Mouse (Mus musculus) heart, embryonic 10.5 days (tissue): ENCODE measurements at regions not wholly inside any gene's neighbourhood (a gene's known extent, or its start where the extent isn't known, plus 50 kb on each side); places are given as distances from the start of the nearest gene placed in this dataset.

Experiments used
- DNase-seq: peaks from one replicate; pipeline ENCODE4 v3.0.0-alpha.2; 2017; ENCODE audit warnings: low spot score
- H3K27ac ChIP-seq: fragments of 300-500 bp; sonication (generic); 2 replicates; pipeline ENCODE4 v1.5.1; 2016; ENCODE audit warnings: mild to moderate bottlenecking
- H3K27me3 ChIP-seq: fragments of 300-500 bp; sonication (generic); 2 replicates; pipeline ENCODE4 v1.6.1; 2016; ENCODE audit warnings: mild to moderate bottlenecking; ENCODE audit not compliant: poor library complexity, insufficient read depth, severe bottlenecking
- H3K36me3 ChIP-seq: fragments of 300-500 bp; sonication (generic); 2 replicates; pipeline ENCODE4 v1.6.1; 2016; ENCODE audit warnings: mild to moderate bottlenecking, moderate library complexity
- H3K4me1 ChIP-seq: fragments of 300-500 bp; sonication (generic); 2 replicates; pipeline ENCODE4 v1.6.1; 2016; ENCODE audit warnings: mild to moderate bottlenecking
- H3K4me3 ChIP-seq: fragments of 300-500 bp; sonication (generic); 2 replicates; pipeline ENCODE4 v1.5.1; 2016; ENCODE audit warnings: mild to moderate bottlenecking, moderate library complexity
- H3K9me3 ChIP-seq: fragments of 300-500 bp; sonication (generic); 2 replicates; pipeline ENCODE4 v1.6.1; 2016; ENCODE audit warnings: mild to moderate bottlenecking, moderate library complexity
- WGBS: fragments of 180-500 bp; shearing (Covaris S2); methylation state at CpG from one replicate; pipeline ENCODE4 v1.1.7; 2016; 5-methylcytosine and 5-hydroxymethylcytosine counted together

DNA sequence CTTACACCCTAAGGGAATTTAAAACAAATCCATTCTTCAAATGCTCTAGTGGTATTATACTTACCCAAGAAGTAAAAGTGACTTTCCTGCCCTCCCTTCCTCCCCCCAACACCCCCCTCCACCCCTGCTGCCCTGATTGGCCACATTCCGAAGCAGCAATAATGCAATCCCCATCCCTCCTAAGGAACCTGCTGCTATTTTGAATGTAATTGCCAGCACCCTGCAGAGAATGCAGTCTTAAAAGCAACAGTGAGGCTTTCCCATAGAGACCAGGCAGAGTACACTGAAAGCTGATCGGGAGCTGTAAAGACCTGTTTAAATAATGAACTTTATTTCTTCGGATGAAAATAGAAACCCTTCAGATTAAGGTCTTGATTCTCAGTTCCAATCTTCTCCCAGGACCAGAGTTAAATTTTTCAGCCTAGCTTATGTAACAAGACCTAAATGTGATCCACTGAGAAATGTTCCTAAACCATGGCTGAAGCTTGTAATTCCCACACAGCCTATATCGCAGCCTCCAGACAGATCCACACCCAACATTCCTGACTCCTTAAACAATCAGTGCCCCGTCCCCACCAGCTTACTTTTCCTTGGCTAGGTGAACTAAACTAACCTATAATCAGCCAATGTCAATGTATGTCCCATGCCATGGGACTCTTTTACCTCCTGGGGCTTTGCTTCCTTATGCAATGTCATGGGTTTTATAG is 367.9 kb upstream of the Acvr2a start:
- no peaks in the 10 kb centered on the region for H3K27me3 ChIP-seq
- H3K36me3 ChIP-seq: no peaks in the 10 kb centered on the region
- H3K27ac ChIP-seq: no peak overlapping the region
- no peak for DNase-seq
- H3K4me1 ChIP-seq: peaks cover 11% of the 10 kb centered on the region
- no peaks in the 10 kb centered on the region for H3K9me3 ChIP-seq
- H3K4me3 ChIP-seq: no peak overlapping the region
- WGBS: 37% methylated on average over 5 of the region's 5 CpGs

DNA sequence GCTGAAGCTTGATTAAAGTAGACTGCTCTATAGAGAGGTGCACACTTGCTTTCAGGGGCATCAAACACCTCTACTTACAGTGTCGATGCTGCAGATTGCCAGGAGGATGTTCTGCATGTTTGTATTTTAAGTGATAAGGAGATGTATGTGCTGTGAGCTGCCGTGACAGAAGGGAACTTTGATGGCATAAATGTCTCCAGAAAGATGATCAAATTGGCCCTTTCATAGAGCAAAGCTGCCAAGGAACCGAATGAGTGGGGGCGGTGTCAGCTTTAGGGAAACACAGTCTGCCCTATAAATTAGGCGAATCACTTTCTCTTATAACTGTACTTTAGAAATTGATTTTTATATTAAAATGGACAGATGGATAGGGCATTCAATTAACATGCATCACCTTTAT is 367.3 kb upstream of the Acvr2a start:
- no peaks in the 10 kb centered on the region for H3K9me3 ChIP-seq
- no peak overlapping the region for H3K27ac ChIP-seq
- H3K4me1 ChIP-seq: peaks cover 5% of the 10 kb centered on the region
- H3K27me3 ChIP-seq: no peaks in the 10 kb centered on the region
- no peak for DNase-seq
- WGBS: 73% methylated on average over 5 of the region's 5 CpGs
- no peak overlapping the region for H3K4me3 ChIP-seq
- no peaks in the 10 kb centered on the region for H3K36me3 ChIP-seq

DNA sequence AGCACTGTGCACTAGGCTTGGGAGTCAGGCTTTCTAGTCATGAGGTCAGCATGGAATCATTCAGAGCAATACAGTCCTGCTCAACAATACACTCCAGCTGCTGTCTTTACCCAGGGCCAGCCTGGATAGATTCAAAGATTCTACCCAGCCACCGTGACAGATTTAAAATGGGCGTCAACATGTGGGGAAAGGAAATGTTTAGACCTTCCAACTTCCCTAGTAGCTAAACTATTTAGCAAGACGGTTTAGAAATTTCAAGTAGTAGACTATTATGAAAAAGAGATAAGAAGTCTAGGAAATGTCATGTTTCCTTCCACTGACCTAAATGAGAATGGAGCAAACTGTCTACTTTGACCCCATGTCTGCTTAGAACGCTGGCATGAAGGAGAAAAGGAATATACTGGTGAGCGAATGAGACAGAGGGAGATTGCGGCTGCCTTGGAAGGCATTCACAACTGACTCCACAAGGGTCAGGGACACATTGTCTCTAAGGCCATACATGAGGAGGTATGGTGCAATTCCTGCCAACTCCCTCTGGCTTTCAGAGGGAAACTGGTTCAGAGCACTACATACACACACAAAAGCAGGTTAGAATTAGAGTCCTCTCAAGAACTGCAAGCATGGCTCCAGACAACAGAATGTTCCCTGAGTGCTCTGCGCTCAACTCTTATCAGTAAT is 364.6 kb upstream of the Acvr2a start:
- 75% methylated on average over 7 of the region's 7 CpGs for WGBS
- H3K36me3 ChIP-seq: no peaks in the 10 kb centered on the region
- H3K4me3 ChIP-seq: no peak overlapping the region
- no peak overlapping the region for H3K27ac ChIP-seq
- DNase-seq: no peak
- H3K4me1 ChIP-seq: no peaks in the 10 kb centered on the region
- no peaks in the 10 kb centered on the region for H3K27me3 ChIP-seq
- no peaks in the 10 kb centered on the region for H3K9me3 ChIP-seq

DNA sequence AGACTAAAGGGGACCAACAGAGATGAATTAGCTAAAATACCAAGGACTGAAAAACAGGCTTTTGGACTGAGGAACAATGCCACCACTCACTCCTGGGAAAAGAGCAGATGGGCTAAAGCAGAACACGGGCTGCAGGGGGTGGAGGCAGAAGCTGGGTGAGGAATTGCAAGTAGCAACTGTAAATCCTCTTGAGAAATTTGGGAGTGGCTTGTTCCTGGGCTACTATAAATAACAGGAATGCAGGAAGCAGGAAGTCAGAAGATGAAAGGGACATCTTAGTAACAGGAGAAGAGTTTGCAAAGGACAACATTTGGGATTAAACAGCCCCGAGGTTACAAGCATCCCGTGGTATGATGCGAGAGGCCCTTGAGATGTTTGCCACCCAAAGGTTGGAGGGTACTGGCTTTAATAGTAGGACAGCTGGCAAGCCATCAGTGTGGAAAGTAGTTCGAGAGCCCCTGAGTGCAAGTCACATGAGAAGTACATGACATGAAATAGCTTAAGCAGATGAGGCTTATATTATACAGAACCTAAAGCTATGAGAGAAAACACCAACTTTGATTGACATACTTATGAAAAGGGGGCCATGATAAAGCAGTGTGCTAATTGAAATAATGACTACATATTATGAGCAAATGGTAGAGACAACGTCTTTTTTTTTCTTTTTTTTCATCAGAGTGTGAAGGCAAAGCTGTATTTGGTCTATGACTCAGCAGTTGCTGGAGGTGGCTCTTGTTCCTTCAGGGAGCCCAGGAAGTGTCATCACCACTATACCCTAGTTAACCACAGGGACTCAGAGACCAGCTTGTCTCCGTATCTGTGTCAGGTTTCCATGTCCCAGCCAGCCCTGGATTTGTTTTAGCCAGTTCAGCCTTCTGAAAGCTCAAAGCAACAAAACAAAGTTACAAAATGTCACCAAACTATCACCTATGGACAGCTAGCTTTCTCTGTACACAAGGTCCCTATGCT is 357.6 kb upstream of the Acvr2a start:
- Histone ChIP-seq H3K27ac (peak overlapping the region; percentile 71), H3K27me3 (no peaks in the 10 kb centered on the region), H3K4me1 (peaks cover 16% of the 10 kb centered on the region), H3K9me3 (no peaks in the 10 kb centered on the region), H3K36me3 (no peaks in the 10 kb centered on the region), H3K4me3 (peak overlapping the region; percentile 10; the same call in 1 of the 2 replicates)
- no peak for DNase-seq
- 36% methylated on average over 7 of the region's 7 CpGs for WGBS

DNA sequence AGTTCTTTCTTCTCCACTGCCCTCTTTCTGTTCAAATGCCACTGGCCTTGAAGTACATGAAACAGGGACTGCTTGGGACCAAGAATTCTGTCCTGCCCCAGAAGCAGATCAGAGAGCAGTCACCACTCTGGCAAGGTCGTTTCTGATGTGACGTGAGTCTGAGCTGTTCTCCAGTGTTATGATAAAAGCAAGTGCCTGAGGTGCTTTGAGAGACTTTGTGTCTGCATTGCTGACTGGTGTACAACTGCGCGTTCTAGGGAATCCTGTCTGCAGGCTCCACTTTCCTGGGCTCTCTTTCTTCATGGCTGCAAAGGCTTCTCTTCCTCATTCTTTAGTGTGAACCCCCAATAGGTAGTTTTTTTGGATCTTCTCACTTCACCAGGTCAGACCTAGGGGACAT is 356.8 kb upstream of the Acvr2a start:
- peak; percentile 77 for DNase-seq
- 38% methylated on average over 4 of the region's 4 CpGs for WGBS
- Histone ChIP-seq H3K27ac (peak overlapping the region; percentile 71), H3K36me3 (no peaks in the 10 kb centered on the region), H3K27me3 (no peaks in the 10 kb centered on the region), H3K4me3 (no peak overlapping the region; the same call in 1 of the 2 replicates), H3K4me1 (peaks cover 16% of the 10 kb centered on the region), H3K9me3 (no peaks in the 10 kb centered on the region)

DNA sequence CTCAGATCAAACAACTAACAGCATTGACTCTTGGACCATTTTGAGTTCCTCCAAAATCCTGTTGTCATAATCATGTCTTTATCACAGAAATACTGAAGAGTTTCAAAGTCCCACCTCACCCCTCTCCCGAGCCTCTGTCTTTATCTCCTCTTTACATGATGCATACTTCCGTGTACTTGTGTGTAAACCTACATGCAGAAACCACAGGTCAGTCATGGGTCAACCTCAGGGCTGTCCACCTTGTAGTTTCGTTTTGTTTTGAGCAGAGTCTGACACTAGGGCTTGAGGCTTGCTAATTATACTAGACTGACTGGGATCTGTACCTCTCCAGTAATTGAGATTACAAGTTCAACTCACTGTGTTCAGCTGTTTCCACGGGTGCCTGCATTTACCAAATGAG is 348.4 kb upstream of the Acvr2a start:
- no peaks in the 10 kb centered on the region for H3K36me3 ChIP-seq
- no peaks in the 10 kb centered on the region for H3K4me1 ChIP-seq
- H3K9me3 ChIP-seq: no peaks in the 10 kb centered on the region
- DNase-seq: no peak
- WGBS: 68% methylated on average over 4 of the region's 4 CpGs
- no peaks in the 10 kb centered on the region for H3K27me3 ChIP-seq
- H3K27ac ChIP-seq: no peak overlapping the region
- no peak overlapping the region for H3K4me3 ChIP-seq

DNA sequence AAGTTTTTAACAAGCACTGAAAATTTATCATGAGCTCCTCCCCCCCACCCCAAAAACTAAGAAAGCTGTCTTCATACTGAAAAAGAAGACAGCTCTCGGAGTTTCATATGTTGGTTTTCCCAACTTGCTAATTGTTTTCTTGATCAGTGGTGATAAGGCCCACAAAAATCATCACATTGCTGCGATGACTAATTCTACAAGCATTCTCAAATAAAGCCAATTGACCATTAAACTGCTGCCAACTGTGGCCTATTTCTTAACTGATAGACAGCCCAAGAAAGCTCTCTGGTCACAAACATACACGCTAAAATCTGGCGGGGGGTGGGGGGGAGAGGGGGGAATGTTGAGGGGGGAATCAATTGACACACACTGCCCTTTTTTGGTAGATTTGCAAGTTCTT is 345.0 kb upstream of the Acvr2a start:
- no peaks in the 10 kb centered on the region for H3K36me3 ChIP-seq
- no peaks in the 10 kb centered on the region for H3K27me3 ChIP-seq
- WGBS: 76% methylated on average over 4 of the region's 4 CpGs
- no peak overlapping the region for H3K4me3 ChIP-seq
- no peak overlapping the region for H3K27ac ChIP-seq
- DNase-seq: no peak
- H3K9me3 ChIP-seq: no peaks in the 10 kb centered on the region
- no peaks in the 10 kb centered on the region for H3K4me1 ChIP-seq

DNA sequence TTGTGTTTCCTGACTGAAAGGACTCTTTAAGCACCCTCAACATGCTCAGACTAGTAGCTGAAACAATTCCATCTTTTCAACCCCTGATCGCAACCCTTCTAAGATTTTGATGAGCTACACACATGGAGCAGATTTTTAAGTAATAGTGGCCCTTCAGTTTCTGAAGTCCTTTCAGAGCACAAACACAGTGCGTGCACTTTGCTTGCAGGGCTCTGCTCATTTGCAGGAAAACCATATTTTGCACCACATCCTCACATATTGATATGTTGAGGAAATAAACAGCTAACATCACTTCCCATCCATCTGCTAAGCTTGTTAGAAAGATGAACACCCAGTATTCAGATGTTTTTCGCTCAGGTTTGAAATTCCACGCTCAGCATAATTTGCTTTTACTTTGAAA is 344.6 kb upstream of the Acvr2a start:
- no peak for DNase-seq
- Histone ChIP-seq H3K36me3 (no peaks in the 10 kb centered on the region), H3K4me3 (no peak overlapping the region), H3K27ac (no peak overlapping the region), H3K27me3 (no peaks in the 10 kb centered on the region), H3K4me1 (no peaks in the 10 kb centered on the region), H3K9me3 (no peaks in the 10 kb centered on the region)
- 89% methylated on average over 4 of the region's 4 CpGs for WGBS

DNA sequence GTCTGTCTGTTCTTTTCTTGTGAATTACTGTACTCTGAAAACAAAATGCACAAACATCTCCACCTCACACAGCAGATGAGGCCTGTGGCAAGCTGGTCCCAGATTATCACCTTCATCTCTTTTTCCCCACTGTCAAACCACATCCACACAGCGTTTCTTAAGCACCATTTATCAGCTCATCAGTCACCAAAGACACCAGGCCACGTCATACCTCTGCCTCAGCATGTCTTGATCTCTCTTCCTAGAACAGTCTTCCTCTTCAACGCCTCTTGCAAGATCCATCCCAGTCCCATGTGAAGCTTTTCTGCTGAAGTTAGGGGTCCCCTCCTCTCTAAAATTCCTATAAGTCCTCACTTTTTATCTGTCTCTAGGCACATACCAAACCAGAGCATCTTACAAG is 340.8 kb upstream of the Acvr2a start:
- Histone ChIP-seq H3K36me3 (no peaks in the 10 kb centered on the region), H3K27ac (no peak overlapping the region), H3K4me1 (no peaks in the 10 kb centered on the region), H3K27me3 (no peaks in the 10 kb centered on the region), H3K4me3 (no peak overlapping the region), H3K9me3 (no peaks in the 10 kb centered on the region)
- WGBS: 48% methylated on average over 3 of the region's 3 CpGs
- DNase-seq: no peak

DNA sequence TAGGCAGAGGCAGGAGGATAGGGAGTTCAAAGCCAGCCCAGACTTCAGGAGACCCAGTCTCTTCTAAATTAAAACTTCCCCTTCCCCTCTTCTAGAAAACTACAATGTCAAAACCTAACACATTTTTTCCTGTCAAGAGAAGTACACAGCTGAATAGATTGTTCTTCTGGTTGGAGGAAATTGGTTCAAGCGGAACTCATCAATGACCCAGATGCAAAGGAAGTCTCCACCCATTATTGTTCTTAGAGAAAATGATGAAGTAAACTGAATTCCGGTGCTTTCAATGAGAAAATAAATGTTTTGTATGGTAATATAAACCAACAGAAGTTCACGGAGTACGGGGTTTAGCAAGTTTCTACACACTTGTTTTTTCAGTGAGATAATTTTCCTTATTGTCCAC is 339.3 kb upstream of the Acvr2a start:
- WGBS: 83% methylated on average over 4 of the region's 4 CpGs
- no peaks in the 10 kb centered on the region for H3K36me3 ChIP-seq
- no peak overlapping the region for H3K4me3 ChIP-seq
- no peaks in the 10 kb centered on the region for H3K4me1 ChIP-seq
- no peak for DNase-seq
- no peaks in the 10 kb centered on the region for H3K9me3 ChIP-seq
- no peak overlapping the region for H3K27ac ChIP-seq
- no peaks in the 10 kb centered on the region for H3K27me3 ChIP-seq

DNA sequence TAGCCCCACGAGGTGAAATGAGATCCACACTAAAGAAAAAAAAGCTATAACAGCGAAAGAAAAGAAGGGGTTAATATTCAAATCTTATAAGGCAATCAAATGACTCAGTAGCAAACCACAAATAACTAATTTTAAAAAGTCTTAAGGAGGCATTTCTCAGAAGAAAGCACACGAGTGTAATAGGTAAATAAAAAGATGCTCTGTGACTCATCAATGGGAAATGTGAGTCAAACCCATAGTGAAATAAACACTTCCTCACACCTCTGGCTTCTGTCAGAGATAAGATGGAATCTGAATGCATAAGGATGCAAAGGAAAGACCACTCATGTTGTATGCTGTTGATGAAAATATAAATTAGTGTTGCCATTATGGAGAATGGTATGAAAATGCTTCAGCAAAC is 337.1 kb upstream of the Acvr2a start:
- Histone ChIP-seq H3K36me3 (no peaks in the 10 kb centered on the region), H3K27me3 (no peaks in the 10 kb centered on the region), H3K4me1 (no peaks in the 10 kb centered on the region), H3K4me3 (no peak overlapping the region), H3K9me3 (no peaks in the 10 kb centered on the region), H3K27ac (no peak overlapping the region)
- no peak for DNase-seq
- WGBS: 59% methylated on average over 3 of the region's 3 CpGs

DNA sequence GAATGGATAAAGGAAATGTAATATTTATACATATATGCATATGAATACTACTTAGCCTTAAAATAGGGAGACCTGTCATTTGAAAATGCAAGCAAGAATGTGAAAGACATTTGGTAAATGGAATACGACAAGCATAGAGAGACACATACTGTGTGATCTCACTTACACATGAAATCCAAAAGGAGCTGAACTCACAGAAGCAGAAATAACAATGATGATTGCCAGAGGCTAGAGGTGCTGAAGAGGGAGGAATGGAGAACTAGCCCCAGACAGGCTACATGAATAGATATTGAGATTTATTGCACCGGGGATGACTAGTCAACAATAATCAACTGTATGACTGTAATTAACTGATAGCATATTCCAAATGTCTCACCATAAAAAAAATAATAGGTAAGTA is 336.6 kb upstream of the Acvr2a start:
- Histone ChIP-seq H3K27me3 (no peaks in the 10 kb centered on the region), H3K4me3 (no peak overlapping the region), H3K4me1 (no peaks in the 10 kb centered on the region), H3K36me3 (no peaks in the 10 kb centered on the region), H3K27ac (no peak overlapping the region), H3K9me3 (no peaks in the 10 kb centered on the region)
- no peak for DNase-seq
- WGBS: 82% methylated on average over 2 of the region's 2 CpGs

DNA sequence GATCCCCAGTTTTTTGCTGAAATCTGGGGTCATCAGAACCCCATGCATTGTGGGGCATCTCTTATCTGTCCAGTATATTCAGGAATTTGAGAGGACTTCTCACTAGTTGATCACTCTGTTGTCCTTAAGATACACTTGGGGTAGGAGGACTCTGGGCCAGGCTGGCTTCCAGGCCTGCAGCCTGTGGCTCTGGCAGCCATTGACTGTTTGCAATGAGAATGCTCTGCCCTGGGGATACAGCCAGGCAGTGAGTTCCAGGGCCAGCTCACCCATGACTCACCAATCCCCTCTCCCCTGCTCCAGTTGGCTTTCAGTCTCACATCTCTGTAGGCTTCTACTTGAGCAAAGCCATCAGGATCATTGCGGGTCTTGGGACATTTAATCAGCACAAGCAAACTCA is 334.3 kb upstream of the Acvr2a start:
- Histone ChIP-seq H3K27me3 (no peaks in the 10 kb centered on the region), H3K4me3 (no peak overlapping the region), H3K9me3 (no peaks in the 10 kb centered on the region), H3K36me3 (no peaks in the 10 kb centered on the region), H3K4me1 (no peaks in the 10 kb centered on the region), H3K27ac (no peak overlapping the region)
- DNase-seq: no peak
- 92% methylated on average over 1 of the region's 1 CpGs for WGBS
